Mouse (Mus musculus) thymus, adult 2 months (tissue): Measurements from ENCODE around the gene Dchs1. TPM values are rescaled to one million over a fixed set of nuclear protein-coding genes. Genes with fewer than 3 reads are reported as not detected.

Source experiments
- DNase-seq: peaks from one replicate; pipeline ENCODE4 v3.0.0; 2021
- H3K27ac ChIP-seq: fragments of 200-500 bp; 2 replicates; pipeline ENCODE4 v1.5.1; 2012; ENCODE audit warnings: low read length, control low read depth; ENCODE audit not compliant: control insufficient read depth, insufficient read depth
- H3K27me3 ChIP-seq: fragments of 200-500 bp; 2 replicates; pipeline ENCODE4 v1.6.1; 2012; ENCODE audit warnings: mild to moderate bottlenecking, low read length, moderate library complexity, mixed read lengths; ENCODE audit not compliant: control insufficient read depth, insufficient read depth
- H3K36me3 ChIP-seq: fragments of 200-500 bp; 2 replicates; pipeline ENCODE4 v1.6.1; 2012; ENCODE audit warnings: mild to moderate bottlenecking, low read length, moderate library complexity; ENCODE audit not compliant: control insufficient read depth, insufficient read depth
- H3K4me1 ChIP-seq: fragments of 200-500 bp; replicated peaks from 2 replicates; pipeline ENCODE4 v1.6.1; 2012; ENCODE audit warnings: low read length; ENCODE audit not compliant: control insufficient read depth, insufficient read depth
- H3K4me3 ChIP-seq: fragments of 200-500 bp; 2 replicates; pipeline ENCODE4 v1.5.1; 2012; ENCODE audit warnings: mild to moderate bottlenecking, low read length, control low read depth, moderate library complexity; ENCODE audit not compliant: control insufficient read depth, insufficient read depth
- CTCF ChIP-seq: fragments of 200-500 bp; IDR thresholded peaks from 2 replicates; pipeline ENCODE4 v1.5.1; 2012; ENCODE audit warnings: mild to moderate bottlenecking, control low read depth, low read length, moderate library complexity, borderline replicate concordance; ENCODE audit not compliant: control insufficient read depth, poor library complexity, insufficient read depth; ENCODE audit errors: extremely low read depth
- POLR2A ChIP-seq: fragments of 200-500 bp; IDR thresholded peaks from 2 replicates; pipeline ENCODE4 v1.6.1; 2012; ENCODE audit warnings: mild to moderate bottlenecking, low read length, control low read depth, moderate library complexity; ENCODE audit not compliant: control insufficient read depth, poor library complexity, insufficient read depth; ENCODE audit errors: extremely low read depth
- WGBS: fragments of 180-500 bp; shearing (Covaris S2); methylation state at CpG from one replicate; pipeline ENCODE4 v1.1.7; 2018; 5-methylcytosine and 5-hydroxymethylcytosine counted together
- polyA plus RNA-seq: library from polyadenylated mRNA; depleted of rRNA; stranded (reverse); fragments of >200 nt; gene quantifications from 2 replicates; pipeline ENCODE4 v1.2.3, GENCODE M21; 2012

Gene Dchs1
- polyA plus RNA-seq, 1 experiment: 2.1 TPM

GRCm38 (mm10) chr7:105803428-105803827, 16.0 kb upstream of the Dchs1 start:
- Histone ChIP-seq H3K4me1 (no peaks in the 10 kb centered on the region), H3K4me3 (no peak overlapping the region), H3K36me3 (no peaks in the 10 kb centered on the region), H3K27me3 (no peaks in the 10 kb centered on the region), H3K27ac (no peak overlapping the region)
- no peak for DNase-seq
- TF ChIP-seq CTCF (no peak), POLR2A (no peak)

- 65% methylated on average over 1 of the region's 1 CpGs for WGBS
- Histone ChIP-seq H3K27ac (no peak overlapping the region), H3K4me1 (no peaks in the 10 kb centered on the region), H3K36me3 (no peaks in the 10 kb centered on the region), H3K4me3 (no peak overlapping the region), H3K27me3 (no peaks in the 10 kb centered on the region)
- DNase-seq: no peak
- no peak for TF ChIP-seq POLR2A
- TF ChIP-seq CTCF: no peak
These were observed 15.3 kb upstream of the Dchs1 start for GRCm38 (mm10) chr7:105802771-105803170.

GRCm38 (mm10) chr7:105802312-105802711, 14.9 kb upstream of the Dchs1 start:
- H3K27me3 ChIP-seq: no peaks in the 10 kb centered on the region
- H3K4me1 ChIP-seq: no peaks in the 10 kb centered on the region
- no peak overlapping the region for H3K4me3 ChIP-seq
- TF ChIP-seq CTCF (no peak), POLR2A (no peak)
- DNase-seq: no peak
- no peaks in the 10 kb centered on the region for H3K36me3 ChIP-seq
- H3K27ac ChIP-seq: no peak overlapping the region
- 57% methylated on average over 2 of the region's 2 CpGs for WGBS

GRCm38 (mm10) chr7:105796972-105797371, 9.5 kb upstream of the Dchs1 start:
- Histone ChIP-seq H3K36me3 (no peaks in the 10 kb centered on the region), H3K27me3 (no peaks in the 10 kb centered on the region), H3K4me1 (no peaks in the 10 kb centered on the region), H3K27ac (no peak overlapping the region), H3K4me3 (no peak overlapping the region)
- DNase-seq: no peak
- WGBS: 76% methylated on average over 3 of the region's 3 CpGs
- TF ChIP-seq CTCF (no peak), POLR2A (no peak)

GRCm38 (mm10) chr7:105795759-105796366, 8.4 kb upstream of the Dchs1 start:
- 48% methylated on average over 7 of the region's 7 CpGs for WGBS
- Histone ChIP-seq H3K36me3 (no peaks in the 10 kb centered on the region), H3K4me1 (no peaks in the 10 kb centered on the region), H3K27me3 (no peaks in the 10 kb centered on the region), H3K4me3 (no peak overlapping the region), H3K27ac (no peak overlapping the region)
- DNase-seq: no peak
- TF ChIP-seq CTCF (no peak), POLR2A (no peak)

GRCm38 (mm10) chr7:105793701-105794100, 6.2 kb upstream of the Dchs1 start:
- Histone ChIP-seq H3K27ac (no peak overlapping the region), H3K36me3 (no peaks in the 10 kb centered on the region), H3K4me1 (no peaks in the 10 kb centered on the region), H3K27me3 (peaks cover 2% of the 10 kb centered on the region; the same call in 1 of the 2 replicates), H3K4me3 (no peak overlapping the region)
- no peak for DNase-seq
- 95% methylated on average over 7 of the region's 7 CpGs for WGBS
- TF ChIP-seq CTCF: no peak
- no peak for TF ChIP-seq POLR2A

GRCm38 (mm10) chr7:105791147-105791546, 3.7 kb upstream of the Dchs1 start:
- Histone ChIP-seq H3K27me3 (peaks cover 17% of the 10 kb centered on the region), H3K4me3 (no peak overlapping the region), H3K4me1 (peaks cover 5% of the 10 kb centered on the region), H3K36me3 (no peaks in the 10 kb centered on the region), H3K27ac (no peak overlapping the region)
- no peak for DNase-seq
- TF ChIP-seq CTCF (no peak), POLR2A (no peak)
- WGBS: 89% methylated on average over 1 of the region's 1 CpGs
